In genomic region chr3:65535087-65535761, GRCm38 (mm10) we compare ENCODE assay signal across 21 mouse cellular contexts. TPM values are rescaled to one million over a fixed set of nuclear protein-coding genes. Genes with fewer than 3 reads are reported as not detected.
DNase-seq lines count a peak whose midpoint lies in the region; ATAC-seq and TF ChIP-seq lines count a peak whose summit lies in the region.
"Had no signal": no experiment of that assay in that cellular context is flagged by ENCODE, and none has a peak within 500 bp of the region (broad histone marks: within the 10 kb centered on the region; RNA-seq: fewer than 3 reads in every experiment).

No protein-coding gene starts in this region.

- H3K9me3 ChIP-seq in hindbrain, embryonic 14.5 days (ENCODE audit: control insufficient read depth, low read length): no peaks in the 10 kb centered on the region
- H3K9me3 ChIP-seq in hindbrain, embryonic 16.5 days (ENCODE audit: control insufficient read depth, low read length): no peaks in the 10 kb centered on the region
- no peaks in the 10 kb centered on the region for H3K9me3 ChIP-seq in intestine, postnatal 0 days (ENCODE audit: control insufficient read depth)
- H3K9me3 ChIP-seq in intestine, embryonic 15.5 days: no peaks in the 10 kb centered on the region
- no peaks in the 10 kb centered on the region for H3K9me3 ChIP-seq in lung, embryonic 14.5 days (ENCODE audit: low read depth, low read length)
- H3K9me3 ChIP-seq in ES-E14 (ENCODE audit: control insufficient read depth, insufficient read depth, low read depth, low read length): no peaks in the 10 kb centered on the region
- H3K9me3 ChIP-seq: embryonic facial prominence, embryonic 15.5 days; forebrain, embryonic 10.5 days; heart, embryonic 10.5 days had no signal

- H3K36me3 ChIP-seq in hindbrain, embryonic 14.5 days (replicated peaks; ENCODE audit: control insufficient read depth, insufficient read depth): no peaks in the 10 kb centered on the region
- H3K36me3 ChIP-seq in hindbrain, embryonic 16.5 days (ENCODE audit: control insufficient read depth, insufficient read depth, low read length): no peaks in the 10 kb centered on the region
- no peaks in the 10 kb centered on the region for H3K36me3 ChIP-seq in intestine, postnatal 0 days (ENCODE audit: control insufficient read depth, insufficient read depth)
- 0 out of 2 replicates have a peak, but pooled peaks cover 4% of the 10 kb centered on the region for H3K36me3 ChIP-seq in intestine, embryonic 15.5 days
- H3K36me3 ChIP-seq in lung, embryonic 14.5 days (ENCODE audit: insufficient read depth): peaks cover 15% of the 10 kb centered on the region
- H3K36me3 ChIP-seq in ES-E14 (ENCODE audit: control insufficient read depth, insufficient read depth, low read length, poor library complexity, severe bottlenecking): peaks cover 7% of the 10 kb centered on the region; the same call in 1 of the 2 replicates

- 0 out of 2 replicates have a peak overlapping the region, but pooled peaks have one; percentile 6 for H3K4me2 ChIP-seq in hindbrain, embryonic 14.5 days (replicated peaks)
- no peak overlapping the region for H3K4me2 ChIP-seq in hindbrain, embryonic 16.5 days (ENCODE audit: low read length)
- 0 out of 2 replicates have a peak overlapping the region, but pooled peaks have one; percentile 9 for H3K4me2 ChIP-seq in intestine, postnatal 0 days (replicated peaks; ENCODE audit: low read depth)
- H3K4me2 ChIP-seq in intestine, embryonic 15.5 days (replicated peaks): no peak overlapping the region
- 0 out of 2 replicates have a peak overlapping the region, but pooled peaks have one; percentile 1 for H3K4me2 ChIP-seq in lung, embryonic 14.5 days
- H3K4me2 ChIP-seq: embryonic facial prominence, embryonic 15.5 days had no signal

- H3K27me3 ChIP-seq in hindbrain, embryonic 14.5 days (ENCODE audit: control insufficient read depth, insufficient read depth, low read length): no peaks in the 10 kb centered on the region
- H3K27me3 ChIP-seq in hindbrain, embryonic 16.5 days (replicated peaks; ENCODE audit: control insufficient read depth, insufficient read depth, low read length): no peaks in the 10 kb centered on the region
- no peaks in the 10 kb centered on the region for H3K27me3 ChIP-seq in intestine, postnatal 0 days (replicated peaks; ENCODE audit: control insufficient read depth, insufficient read depth, low read length)
- no peaks in the 10 kb centered on the region for H3K27me3 ChIP-seq in intestine, embryonic 15.5 days (replicated peaks)
- no peaks in the 10 kb centered on the region for H3K27me3 ChIP-seq in lung, embryonic 14.5 days (ENCODE audit: insufficient read depth, low read length)
- H3K27me3 ChIP-seq: embryonic facial prominence, embryonic 15.5 days had no signal

- no peak overlapping the region for H3K9ac ChIP-seq in hindbrain, embryonic 14.5 days
- H3K9ac ChIP-seq in hindbrain, embryonic 16.5 days (ENCODE audit: low read depth, low read length): no peak overlapping the region
- H3K9ac ChIP-seq in intestine, postnatal 0 days (ENCODE audit: low read depth, low read length): no peak overlapping the region
- H3K9ac ChIP-seq in intestine, embryonic 15.5 days: no peak overlapping the region
- no peak overlapping the region for H3K9ac ChIP-seq in lung, embryonic 14.5 days
- no peak overlapping the region for H3K9ac ChIP-seq in ES-E14 (ENCODE audit: insufficient read depth, low read depth, low read length, poor library complexity, severe bottlenecking)
- H3K9ac ChIP-seq: embryonic facial prominence, embryonic 15.5 days had no signal

- H3K27ac ChIP-seq in hindbrain, embryonic 14.5 days: no peak overlapping the region
- no peak overlapping the region for H3K27ac ChIP-seq in hindbrain, embryonic 16.5 days (ENCODE audit: low read depth, low read length)
- H3K27ac ChIP-seq in intestine, postnatal 0 days (ENCODE audit: low read depth, low read length): no peak overlapping the region
- H3K27ac ChIP-seq in intestine, embryonic 15.5 days: no peak overlapping the region
- H3K27ac ChIP-seq in lung, embryonic 14.5 days (ENCODE audit: low read depth): no peak overlapping the region
- no peak overlapping the region for H3K27ac ChIP-seq in ES-E14 (ENCODE audit: insufficient read depth, low read depth, low read length, poor library complexity, severe bottlenecking)
- H3K27ac ChIP-seq: embryonic facial prominence, embryonic 15.5 days; forebrain, embryonic 10.5 days; heart, embryonic 10.5 days had no signal

- peaks cover 20% of the 10 kb centered on the region for H3K4me1 ChIP-seq in hindbrain, embryonic 14.5 days (replicated peaks; ENCODE audit: control insufficient read depth, insufficient read depth, low read length)
- H3K4me1 ChIP-seq in hindbrain, embryonic 16.5 days (ENCODE audit: control insufficient read depth, insufficient read depth, low read depth, low read length): peaks cover 3% of the 10 kb centered on the region; the same call in 1 of the 2 replicates
- H3K4me1 ChIP-seq in intestine, postnatal 0 days (replicated peaks; ENCODE audit: control insufficient read depth, insufficient read depth, low read length): peaks cover 3% of the 10 kb centered on the region; the same call in 1 of the 2 replicates
- 0 out of 2 replicates have a peak, but pooled peaks cover 2% of the 10 kb centered on the region for H3K4me1 ChIP-seq in intestine, embryonic 15.5 days (replicated peaks)
- peaks cover 8% of the 10 kb centered on the region for H3K4me1 ChIP-seq in lung, embryonic 14.5 days (ENCODE audit: insufficient read depth)
- H3K4me1 ChIP-seq in ES-E14 (ENCODE audit: control insufficient read depth in 2 of 2, insufficient read depth in 2 of 2, low read length in 2 of 2, poor library complexity in 1 of 2): 0 out of 4 replicates have a peak, but pooled peaks cover 1 to 2% of the 10 kb centered on the region in 2 experiments
- H3K4me1 ChIP-seq: embryonic facial prominence, embryonic 15.5 days had no signal

- in situ Hi-C loops in ES-E14 (cut with MboI; ENCODE audit: low sequenced_read_pairs in 2 of 2, unreplicated experiment in 2 of 2): no loop called here

- ATAC-seq in hindbrain, embryonic 14.5 days (ENCODE audit: low FRiP score): no peak
- ATAC-seq in hindbrain, embryonic 16.5 days: no peak
- ATAC-seq in intestine, postnatal 0 days: no peak
- ATAC-seq in intestine, embryonic 15.5 days: no peak
- peak; percentile 71; the same call in 1 of the 2 replicates for ATAC-seq in lung, embryonic 14.5 days (ENCODE audit: insufficient read depth)
- ATAC-seq: forebrain, embryonic 14.5 days had no signal

- no peak overlapping the region for H3K4me3 ChIP-seq in hindbrain, embryonic 14.5 days (replicated peaks; ENCODE audit: low read length)
- H3K4me3 ChIP-seq in hindbrain, embryonic 16.5 days (ENCODE audit: low read length): no peak overlapping the region
- H3K4me3 ChIP-seq in intestine, postnatal 0 days (ENCODE audit: low read depth, low read length): no peak overlapping the region
- H3K4me3 ChIP-seq in intestine, embryonic 15.5 days (replicated peaks): no peak overlapping the region
- no peak overlapping the region for H3K4me3 ChIP-seq in lung, embryonic 14.5 days (ENCODE audit: low read depth, low read length)
- no peak overlapping the region for H3K4me3 ChIP-seq in ES-E14 (ENCODE audit: insufficient read depth in 1 of 2, low read depth in 1 of 2, low read length in 2 of 2, poor library complexity in 1 of 2, severe bottlenecking in 1 of 2)
- H3K4me3 ChIP-seq: embryonic facial prominence, embryonic 15.5 days; erythroblast, embryonic 14.5 days; forebrain, embryonic 10.5 days; heart, embryonic 10.5 days had no signal

- no peak for TF ChIP-seq CTCF in intestine, postnatal 0 days (IDR thresholded peaks at IDR 0.05; ENCODE audit: low read depth)
- TF ChIP-seq CTCF in lung, embryonic 14.5 days (IDR thresholded peaks at IDR 0.05; ENCODE audit: low read depth): no peak

- DNase-seq in hindbrain, embryonic 14.5 days (ENCODE audit: low spot score): no peak
- DNase-seq in lung, embryonic 14.5 days: peak; percentile 73
- DNase-seq in lung, postnatal 14 days: no peak
- DNase-seq in ES-E14 (ENCODE audit: low read depth, low spot score): no peak
- DNase-seq in thymus, postnatal 0 days (ENCODE audit: low spot score): no peak
- DNase-seq: adrenal gland, adult 8-10 months; adrenal gland, postnatal 36 days; cerebellum, adult 2 months; cerebellum, postnatal 14 days; embryo, embryonic 11 days; heart, adult 18-20 months; heart, postnatal 10 days; heart, postnatal 4 days had no signal

TF ChIP-seq in ES-E14, 5 proteins besides CTCF, POLR2A, EP300 and RAD21:
- TF ChIP-seq ZNF384 (IDR thresholded peaks at IDR 0.05; ENCODE audit: low read depth, low read length): 0 out of 2 replicates have a peak, but pooled peaks have one; percentile 15
- TF ChIP-seq HCFC1 (IDR thresholded peaks at IDR 0.05; ENCODE audit: borderline replicate concordance, insufficient read depth, low read length): no peak

RNA-seq across cellular contexts. Expression of gene Tiparp, which starts 7.0 kb away (rescaled TPM):
- polyA plus RNA-seq in hindbrain, embryonic 14.5 days (2014; fragmentation: Nextera tagmentation; extraction: Ambion mirVana): 30.8 and 32.2 TPM in 2 replicates
- 31.8 and 34.8 TPM in 2 replicates for polyA plus RNA-seq in hindbrain, embryonic 16.5 days (2015; fragmentation: Nextera tagmentation; extraction: Ambion mirVana)
- 26.0 and 26.6 TPM in 2 replicates for polyA plus RNA-seq in intestine, postnatal 0 days (2015; fragmentation: Nextera tagmentation; extraction: Ambion mirVana)
- polyA plus RNA-seq in intestine, embryonic 15.5 days (2015; fragmentation: Nextera tagmentation; extraction: Ambion mirVana): 39.0 and 45.6 TPM in 2 replicates
- 44.4 and 47.4 TPM in 2 replicates for polyA plus RNA-seq in lung, embryonic 14.5 days (2014; fragmentation: Nextera tagmentation; extraction: Ambion mirVana)
- total RNA-seq in ES-E14 (2012; rRNA removed): 22.8 and 24.6 TPM in 2 replicates
- polyA plus RNA-seq in thymus, postnatal 0 days (2015; fragmentation: Nextera tagmentation; extraction: Ambion mirVana): 21.7 and 25.4 TPM in 2 replicates

Comparison
In these comparisons a context has a peak if more than half of its experiments do, and no peak if none do; other contexts are left out.
1. H3K4me2 ChIP-seq: peak in hindbrain, embryonic 14.5 days (single experiment), intestine, postnatal 0 days (single experiment) and lung, embryonic 14.5 days (single experiment); none in hindbrain, embryonic 16.5 days (single experiment) and intestine, embryonic 15.5 days (single experiment).